Mouse (Mus musculus): ENCODE results near the gene Rassf5. TPM values are rescaled to one million over a fixed set of nuclear protein-coding genes. Genes with fewer than 3 reads are reported as not detected.

Rassf5 gene
- polyA plus RNA-seq, 1 experiment from 2014 or later, result 1.00 TPM

GRCm38 (mm10) chr1:131142472-131142871 is 102.6 kb downstream of the Rassf5 start:
- H3K4me2 ChIP-seq, result no peak overlapping the region
- H3K36me3 ChIP-seq (ENCODE audit: control insufficient read depth, insufficient read depth, low read length), result no peaks in the 10 kb centered on the region
- H3K4me1 ChIP-seq (ENCODE audit: control insufficient read depth, insufficient read depth, low read length), result peaks cover 5% of the 10 kb centered on the region; the same call in 1 of the 2 replicates
- ATAC-seq (ENCODE audit: low FRiP score), result no peak
- 78% methylated on average over 1 of the region's 1 CpGs for WGBS
- H3K9me3 ChIP-seq (ENCODE audit: control insufficient read depth, low read length), result no peaks in the 10 kb centered on the region
- no peak overlapping the region for H3K4me3 ChIP-seq (ENCODE audit: low read depth, low read length)
- DNase-seq (ENCODE audit: low spot score, missing footprints), result peak; percentile 35
- H3K27ac ChIP-seq (ENCODE audit: low read depth, low read length), result no peak overlapping the region
- no peak overlapping the region for H3K9ac ChIP-seq (ENCODE audit: low read length)
- no peaks in the 10 kb centered on the region for H3K27me3 ChIP-seq (ENCODE audit: control insufficient read depth, insufficient read depth, low read length)

DNA sequence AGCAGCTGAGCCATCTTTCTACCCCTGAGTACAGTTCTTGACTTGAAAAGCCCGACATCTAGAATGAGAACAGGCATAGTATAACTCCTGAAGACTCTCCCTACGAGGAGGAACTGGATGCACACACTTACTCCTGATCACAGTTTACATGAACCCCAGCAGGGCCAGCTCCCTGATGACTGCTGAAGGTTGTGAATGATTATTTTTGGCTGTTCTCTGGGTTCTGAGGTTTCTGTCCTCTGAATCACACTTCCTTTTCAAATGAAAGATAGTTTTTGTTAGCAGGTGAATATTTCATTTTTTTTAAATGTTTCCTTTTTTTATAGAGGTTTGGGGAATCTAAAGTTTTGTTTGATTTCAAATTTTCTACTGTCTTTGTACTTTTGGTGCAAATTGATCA is 103.6 kb downstream of the Rassf5 start:
- ATAC-seq (ENCODE audit: low FRiP score), result no peak
- no peaks in the 10 kb centered on the region for H3K9me3 ChIP-seq (ENCODE audit: control insufficient read depth, low read length)
- no peak overlapping the region for H3K27ac ChIP-seq (ENCODE audit: low read depth, low read length)
- H3K27me3 ChIP-seq (ENCODE audit: control insufficient read depth, insufficient read depth, low read length), result no peaks in the 10 kb centered on the region
- no peak overlapping the region for H3K4me3 ChIP-seq (ENCODE audit: low read depth, low read length)
- H3K9ac ChIP-seq (ENCODE audit: low read length), result no peak overlapping the region
- no peak for DNase-seq (ENCODE audit: low spot score, missing footprints)
- no peak overlapping the region for H3K4me2 ChIP-seq
- peaks cover 12% of the 10 kb centered on the region; the same call in 1 of the 2 replicates for H3K4me1 ChIP-seq (ENCODE audit: control insufficient read depth, insufficient read depth, low read length)
- WGBS, result 58% methylated on average over 2 of the region's 2 CpGs
- H3K36me3 ChIP-seq (ENCODE audit: control insufficient read depth, insufficient read depth, low read length), result no peaks in the 10 kb centered on the region

DNA sequence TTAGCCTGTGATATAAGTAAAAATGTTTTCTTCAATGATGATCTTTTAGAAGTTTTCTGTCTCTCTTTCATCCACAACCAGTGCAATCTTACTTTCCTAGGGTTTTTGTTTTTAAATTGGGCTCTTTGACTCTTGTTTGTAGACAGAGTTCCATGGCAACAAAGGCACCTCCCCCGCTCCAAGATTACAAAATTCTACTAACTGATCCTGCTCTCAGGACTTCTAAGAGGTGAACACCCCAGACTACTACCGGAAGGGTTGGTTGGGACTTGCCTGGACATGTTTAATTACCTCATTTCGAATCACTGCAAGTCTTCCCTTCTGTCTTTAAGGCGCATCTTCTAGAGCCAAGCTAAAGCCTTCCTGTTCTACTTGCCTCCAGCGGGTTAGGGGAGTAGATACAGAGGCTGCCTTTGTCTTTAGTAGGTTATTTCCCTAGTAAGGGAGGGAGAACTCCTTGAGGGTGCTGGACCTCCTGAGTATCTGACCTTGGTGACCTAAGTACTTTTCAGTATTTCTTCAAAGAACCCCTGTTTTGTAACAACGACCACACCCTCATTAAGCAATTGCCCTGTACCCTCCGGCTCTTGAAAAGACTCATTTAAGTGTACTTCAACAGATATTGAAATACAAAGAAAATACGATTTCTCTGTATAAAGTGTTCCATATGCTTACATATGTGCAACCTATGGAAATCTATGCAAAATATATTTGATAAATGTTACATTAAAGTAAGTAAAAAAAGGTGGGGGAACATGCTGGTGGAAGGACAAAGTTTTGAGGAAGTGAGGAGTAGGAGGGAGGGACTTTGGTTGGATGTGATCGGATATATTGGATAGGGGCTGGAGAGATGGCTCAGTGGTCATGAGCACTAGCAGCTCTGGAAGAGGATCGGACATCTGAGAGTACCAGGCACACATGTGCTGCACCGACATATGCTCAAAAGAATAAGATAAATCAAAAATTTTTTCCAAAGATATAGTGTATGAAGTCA is 105.7 kb downstream of the Rassf5 start:
- DNase-seq (ENCODE audit: low spot score, missing footprints), result peak; percentile 69
- no peak overlapping the region; the same call in 1 of the 2 replicates for H3K9ac ChIP-seq (ENCODE audit: low read length)
- H3K4me2 ChIP-seq, result peak overlapping the region; percentile 67
- no peaks in the 10 kb centered on the region for H3K9me3 ChIP-seq (ENCODE audit: control insufficient read depth, low read length)
- H3K4me3 ChIP-seq (ENCODE audit: low read depth, low read length), result no peak overlapping the region
- H3K27ac ChIP-seq (ENCODE audit: low read depth, low read length), result no peak overlapping the region
- peaks cover 28% of the 10 kb centered on the region for H3K4me1 ChIP-seq (ENCODE audit: control insufficient read depth, insufficient read depth, low read length)
- H3K27me3 ChIP-seq (ENCODE audit: control insufficient read depth, insufficient read depth, low read length), result no peaks in the 10 kb centered on the region
- H3K36me3 ChIP-seq (ENCODE audit: control insufficient read depth, insufficient read depth, low read length), result no peaks in the 10 kb centered on the region
- 74% methylated on average over 11 of the region's 11 CpGs for WGBS
- ATAC-seq (ENCODE audit: low FRiP score), result no peak

- H3K9me3 ChIP-seq (ENCODE audit: control insufficient read depth, low read length), result no peaks in the 10 kb centered on the region
- peaks cover 31% of the 10 kb centered on the region for H3K4me1 ChIP-seq (ENCODE audit: control insufficient read depth, insufficient read depth, low read length)
- peak within 1 kb of the TSS; percentile 74 for H3K4me3 ChIP-seq (ENCODE audit: low read depth, low read length)
- ATAC-seq (ENCODE audit: low FRiP score) (peak; percentile 98), DNase-seq (ENCODE audit: low spot score, missing footprints) (peak; percentile 99)
- H3K27ac ChIP-seq (ENCODE audit: low read depth, low read length), result peak within 1 kb of the TSS; percentile 88
- H3K36me3 ChIP-seq (ENCODE audit: control insufficient read depth, insufficient read depth, low read length), result no peaks in the 10 kb centered on the region
- 6% methylated on average over 49 of the region's 49 CpGs for WGBS
- no peaks in the 10 kb centered on the region for H3K27me3 ChIP-seq (ENCODE audit: control insufficient read depth, insufficient read depth, low read length)
- H3K9ac ChIP-seq (ENCODE audit: low read length), result peak within 1 kb of the TSS; percentile 81
- H3K4me2 ChIP-seq, result peak within 1 kb of the TSS; percentile 67
Measured at GRCm38 (mm10) chr1:131138191-131139016, 106.7 kb downstream of the Rassf5 start, which contains the start of gene Dyrk3. TSS of gene Dyrk3 (minus strand) at chr1:131138340.

- peak; percentile 92 for ATAC-seq (ENCODE audit: low FRiP score)
- no peaks in the 10 kb centered on the region for H3K36me3 ChIP-seq (ENCODE audit: control insufficient read depth, insufficient read depth, low read length)
- H3K9ac ChIP-seq (ENCODE audit: low read length), result peak overlapping the region; percentile 81
- H3K4me2 ChIP-seq, result peak overlapping the region; percentile 67
- peaks cover 31% of the 10 kb centered on the region for H3K4me1 ChIP-seq (ENCODE audit: control insufficient read depth, insufficient read depth, low read length)
- no peaks in the 10 kb centered on the region for H3K9me3 ChIP-seq (ENCODE audit: control insufficient read depth, low read length)
- no peaks in the 10 kb centered on the region for H3K27me3 ChIP-seq (ENCODE audit: control insufficient read depth, insufficient read depth, low read length)
- peak overlapping the region; percentile 74 for H3K4me3 ChIP-seq (ENCODE audit: low read depth, low read length)
- WGBS, result 0% methylated on average over 30 of the region's 36 CpGs
- H3K27ac ChIP-seq (ENCODE audit: low read depth, low read length), result peak overlapping the region; percentile 88
- peak; percentile 97 for DNase-seq (ENCODE audit: low spot score, missing footprints)
Measured at GRCm38 (mm10) chr1:131137717-131138118, 107.3 kb downstream of the Rassf5 start.

DNA sequence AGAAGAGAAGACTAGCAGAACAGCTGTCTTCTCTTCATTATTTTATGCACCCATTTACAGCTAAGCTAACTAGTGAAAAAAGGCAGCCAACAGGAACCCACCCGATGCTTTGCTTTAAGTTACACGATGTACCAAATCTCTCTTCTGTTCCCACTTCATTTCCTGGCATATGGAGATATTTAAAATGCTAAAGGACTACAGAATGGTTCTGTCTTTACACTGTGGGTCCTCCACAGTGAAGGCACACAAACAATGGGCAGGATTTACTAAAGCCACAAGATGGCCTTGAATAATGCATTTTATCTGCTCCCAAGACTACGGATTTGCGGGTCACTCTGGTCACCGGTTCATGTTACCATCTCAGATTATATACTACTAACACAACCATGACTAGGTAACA is 107.9 kb downstream of the Rassf5 start:
- DNase-seq (ENCODE audit: low spot score, missing footprints) (peak; percentile 90), ATAC-seq (ENCODE audit: low FRiP score) (peak; percentile 10)
- Histone ChIP-seq H3K36me3 (ENCODE audit: control insufficient read depth, insufficient read depth, low read length) (peaks cover 3% of the 10 kb centered on the region; the same call in 1 of the 2 replicates), H3K4me1 (ENCODE audit: control insufficient read depth, insufficient read depth, low read length) (peaks cover 31% of the 10 kb centered on the region), H3K9ac (ENCODE audit: low read length) (peak overlapping the region; percentile 54), H3K27me3 (ENCODE audit: control insufficient read depth, insufficient read depth, low read length) (no peaks in the 10 kb centered on the region), H3K9me3 (ENCODE audit: control insufficient read depth, low read length) (no peaks in the 10 kb centered on the region), H3K27ac (ENCODE audit: low read depth, low read length) (peak overlapping the region; percentile 36), H3K4me2 (peak overlapping the region; percentile 67), H3K4me3 (ENCODE audit: low read depth, low read length) (peak overlapping the region; percentile 74)
- WGBS, result 3% methylated on average over 5 of the region's 5 CpGs

GRCm38 (mm10) chr1:131135960-131136629 is 109.0 kb downstream of the Rassf5 start:
- H3K9ac ChIP-seq (ENCODE audit: low read length), result no peak overlapping the region
- H3K27me3 ChIP-seq (ENCODE audit: control insufficient read depth, insufficient read depth, low read length), result no peaks in the 10 kb centered on the region
- H3K4me2 ChIP-seq, result peak overlapping the region; percentile 67
- 89% methylated on average over 10 of the region's 10 CpGs for WGBS
- H3K4me3 ChIP-seq (ENCODE audit: low read depth, low read length), result no peak overlapping the region
- peaks cover 31% of the 10 kb centered on the region for H3K4me1 ChIP-seq (ENCODE audit: control insufficient read depth, insufficient read depth, low read length)
- ATAC-seq (ENCODE audit: low FRiP score) (no peak), DNase-seq (ENCODE audit: low spot score, missing footprints) (peak; percentile 79)
- peaks cover 3% of the 10 kb centered on the region; the same call in 1 of the 2 replicates for H3K36me3 ChIP-seq (ENCODE audit: control insufficient read depth, insufficient read depth, low read length)
- H3K9me3 ChIP-seq (ENCODE audit: control insufficient read depth, low read length), result no peaks in the 10 kb centered on the region
- no peak overlapping the region for H3K27ac ChIP-seq (ENCODE audit: low read depth, low read length)

GRCm38 (mm10) chr1:131134942-131135522 is 110.0 kb downstream of the Rassf5 start:
- Histone ChIP-seq H3K4me3 (ENCODE audit: low read depth, low read length) (no peak overlapping the region), H3K4me2 (peak overlapping the region; percentile 15; the same call in 1 of the 2 replicates), H3K4me1 (ENCODE audit: control insufficient read depth, insufficient read depth, low read length) (peaks cover 31% of the 10 kb centered on the region), H3K9me3 (ENCODE audit: control insufficient read depth, low read length) (no peaks in the 10 kb centered on the region), H3K36me3 (ENCODE audit: control insufficient read depth, insufficient read depth, low read length) (peaks cover 8% of the 10 kb centered on the region), H3K27me3 (ENCODE audit: control insufficient read depth, insufficient read depth, low read length) (no peaks in the 10 kb centered on the region), H3K27ac (ENCODE audit: low read depth, low read length) (no peak overlapping the region), H3K9ac (ENCODE audit: low read length) (peak overlapping the region; percentile 27; the same call in 1 of the 2 replicates)
- 67% methylated on average over 8 of the region's 8 CpGs for WGBS
- peak; percentile 83 for DNase-seq (ENCODE audit: low spot score, missing footprints)
- no peak for ATAC-seq (ENCODE audit: low FRiP score)

Measured in midbrain, embryonic 11.5 days (tissue).